Mouse (Mus musculus): ENCODE data around the gene Rabif. TPM values are rescaled to one million over a fixed set of nuclear protein-coding genes. Genes with fewer than 3 reads are reported as not detected.
A peak's percentile ranks its signal among the peaks of the same experiment; 100 is the strongest.

Gene Rabif
- polyA plus RNA-seq, 1 experiment from 2014 or later = 43.7 TPM

DNA sequence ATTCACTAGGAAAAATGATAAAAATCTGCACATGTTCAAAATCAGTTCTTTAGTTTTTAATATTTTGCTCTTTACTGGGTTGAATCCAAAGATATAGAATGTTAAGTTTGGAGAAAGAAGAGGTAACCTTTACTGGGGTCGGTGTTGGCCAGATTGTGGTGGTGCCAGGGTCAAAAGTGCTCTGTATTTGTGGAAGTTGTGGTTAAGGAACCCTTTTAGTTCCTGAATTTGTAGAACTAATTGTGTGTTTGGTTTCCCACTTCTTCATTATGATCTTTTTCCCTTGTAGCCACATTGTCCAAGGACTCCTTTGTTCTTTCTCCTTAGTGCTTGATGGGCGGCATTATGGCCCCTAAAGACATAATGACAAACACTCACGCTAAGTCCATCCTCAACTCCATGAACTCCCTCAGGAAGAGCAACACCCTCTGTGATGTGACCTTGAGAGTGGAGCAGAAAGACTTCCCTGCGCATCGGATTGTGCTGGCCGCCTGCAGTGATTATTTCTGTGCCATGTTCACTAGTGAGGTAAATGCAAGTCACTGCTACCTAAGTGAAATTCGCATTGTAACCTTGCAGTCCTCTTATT lies 36.2 kb upstream of the Rabif start:
- H3K4me2 ChIP-seq (ENCODE audit: low read depth, low read length) = no peak overlapping the region
- H3K4me1 ChIP-seq (ENCODE audit: control insufficient read depth, insufficient read depth, low read length) = no peaks in the 10 kb centered on the region
- ATAC-seq (replicated peaks; ENCODE audit: insufficient number of reproducible peaks, low FRiP score, low TSS enrichment, low read depth) (no peak), DNase-seq (ENCODE audit: low spot score) (no peak)
- H3K9me3 ChIP-seq (replicated peaks; ENCODE audit: control insufficient read depth, low read length) = no peaks in the 10 kb centered on the region
- H3K9ac ChIP-seq (replicated peaks; ENCODE audit: low read length) = no peak overlapping the region
- H3K27ac ChIP-seq (replicated peaks; ENCODE audit: low read depth, low read length) = no peak overlapping the region
- H3K4me3 ChIP-seq (ENCODE audit: low read depth, low read length) = no peak overlapping the region
- WGBS = 94% methylated on average over 7 of the region's 7 CpGs
- no peaks in the 10 kb centered on the region for H3K27me3 ChIP-seq (ENCODE audit: control insufficient read depth, insufficient read depth, low read length)
- no peaks in the 10 kb centered on the region for H3K36me3 ChIP-seq (replicated peaks; ENCODE audit: control insufficient read depth, insufficient read depth, low read depth, low read length)

DNA sequence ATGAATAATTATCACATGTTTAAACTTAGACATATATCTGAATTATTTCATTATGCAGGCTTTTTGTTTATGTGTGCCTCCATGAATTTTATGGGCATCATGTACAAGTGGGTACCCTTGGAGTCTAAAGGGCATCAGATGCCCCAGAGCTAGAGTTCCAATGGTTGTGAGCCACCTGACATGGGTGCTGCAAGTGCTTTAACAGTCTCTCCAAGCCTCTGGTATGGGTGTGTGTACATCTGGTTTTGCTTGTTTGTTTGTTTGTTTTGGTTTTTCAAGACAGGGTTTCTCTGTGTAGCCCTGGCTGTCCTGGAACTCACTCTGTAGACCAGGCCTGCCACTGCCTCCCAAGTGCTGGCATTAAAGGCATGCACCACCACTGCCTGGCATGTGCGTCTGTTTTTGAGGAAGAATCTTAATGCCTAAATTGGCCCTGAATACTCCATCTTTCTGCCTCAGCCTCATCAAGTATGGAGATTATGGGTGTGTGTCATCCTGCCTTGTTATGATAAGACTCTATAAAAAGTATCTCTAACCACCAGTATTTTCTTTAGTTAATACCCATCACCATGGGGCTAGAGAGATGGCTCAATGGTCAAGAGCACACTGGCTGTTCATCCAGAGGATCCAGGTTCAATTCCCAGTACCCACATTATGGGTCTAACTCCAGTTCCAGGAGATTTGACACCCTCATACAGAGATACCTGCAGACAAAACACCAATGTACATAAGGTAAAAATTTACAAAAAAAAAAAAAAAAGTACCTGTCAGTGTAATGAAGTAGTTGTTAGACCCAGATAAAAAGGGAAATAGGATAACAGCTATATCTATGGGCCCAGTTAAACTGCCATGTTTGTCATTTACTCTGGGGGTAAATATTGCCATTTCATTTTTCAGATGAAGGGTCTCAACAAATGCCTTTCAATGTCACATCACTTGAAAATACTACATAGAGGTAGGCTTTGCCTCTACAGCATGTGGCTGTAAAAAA lies 33.9 kb upstream of the Rabif start:
- no peak overlapping the region for H3K4me3 ChIP-seq (ENCODE audit: low read depth, low read length)
- peaks cover 3% of the 10 kb centered on the region for H3K36me3 ChIP-seq (replicated peaks; ENCODE audit: control insufficient read depth, insufficient read depth, low read depth, low read length)
- no peaks in the 10 kb centered on the region for H3K4me1 ChIP-seq (ENCODE audit: control insufficient read depth, insufficient read depth, low read length)
- no peaks in the 10 kb centered on the region for H3K27me3 ChIP-seq (ENCODE audit: control insufficient read depth, insufficient read depth, low read length)
- no peak overlapping the region for H3K9ac ChIP-seq (replicated peaks; ENCODE audit: low read length)
- ATAC-seq (replicated peaks; ENCODE audit: insufficient number of reproducible peaks, low FRiP score, low TSS enrichment, low read depth) = no peak
- no peak for DNase-seq (ENCODE audit: low spot score)
- H3K9me3 ChIP-seq (replicated peaks; ENCODE audit: control insufficient read depth, low read length) = no peaks in the 10 kb centered on the region
- H3K4me2 ChIP-seq (ENCODE audit: low read depth, low read length) = no peak overlapping the region
- WGBS = 95% methylated on average over 1 of the region's 1 CpGs
- H3K27ac ChIP-seq (replicated peaks; ENCODE audit: low read depth, low read length) = no peak overlapping the region

DNA sequence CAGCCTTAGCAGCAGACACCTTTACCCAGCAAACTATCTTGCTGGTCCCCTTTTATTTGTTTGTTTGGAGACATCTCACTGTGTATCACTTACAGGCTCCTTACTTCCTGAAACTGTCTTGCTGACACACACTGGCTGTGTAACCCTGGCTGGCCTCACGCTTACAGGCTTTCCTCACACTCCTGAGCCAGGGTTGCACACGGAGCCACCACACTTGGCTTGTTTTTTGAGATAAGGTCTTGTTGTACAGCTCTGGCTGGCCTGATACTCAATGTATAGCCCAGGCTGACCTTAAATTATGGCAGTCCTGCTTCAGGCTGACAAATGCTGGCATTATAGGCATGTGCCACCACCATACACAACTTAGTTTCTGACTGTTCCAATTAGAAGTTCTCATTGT lies 9.8 kb upstream of the Rabif start:
- Histone ChIP-seq H3K36me3 (replicated peaks; ENCODE audit: control insufficient read depth, insufficient read depth, low read depth, low read length) (no peaks in the 10 kb centered on the region; the same call in 1 of the 2 replicates), H3K27ac (replicated peaks; ENCODE audit: low read depth, low read length) (no peak overlapping the region), H3K9me3 (replicated peaks; ENCODE audit: control insufficient read depth, low read length) (no peaks in the 10 kb centered on the region), H3K27me3 (ENCODE audit: control insufficient read depth, insufficient read depth, low read length) (no peaks in the 10 kb centered on the region), H3K9ac (replicated peaks; ENCODE audit: low read length) (no peak overlapping the region), H3K4me3 (ENCODE audit: low read depth, low read length) (no peak overlapping the region), H3K4me1 (ENCODE audit: control insufficient read depth, insufficient read depth, low read length) (no peaks in the 10 kb centered on the region), H3K4me2 (ENCODE audit: low read depth, low read length) (no peak overlapping the region)
- ATAC-seq (replicated peaks; ENCODE audit: insufficient number of reproducible peaks, low FRiP score, low TSS enrichment, low read depth) (no peak), DNase-seq (ENCODE audit: low spot score) (no peak)
- WGBS = 95% methylated on average over 2 of the region's 2 CpGs

DNA sequence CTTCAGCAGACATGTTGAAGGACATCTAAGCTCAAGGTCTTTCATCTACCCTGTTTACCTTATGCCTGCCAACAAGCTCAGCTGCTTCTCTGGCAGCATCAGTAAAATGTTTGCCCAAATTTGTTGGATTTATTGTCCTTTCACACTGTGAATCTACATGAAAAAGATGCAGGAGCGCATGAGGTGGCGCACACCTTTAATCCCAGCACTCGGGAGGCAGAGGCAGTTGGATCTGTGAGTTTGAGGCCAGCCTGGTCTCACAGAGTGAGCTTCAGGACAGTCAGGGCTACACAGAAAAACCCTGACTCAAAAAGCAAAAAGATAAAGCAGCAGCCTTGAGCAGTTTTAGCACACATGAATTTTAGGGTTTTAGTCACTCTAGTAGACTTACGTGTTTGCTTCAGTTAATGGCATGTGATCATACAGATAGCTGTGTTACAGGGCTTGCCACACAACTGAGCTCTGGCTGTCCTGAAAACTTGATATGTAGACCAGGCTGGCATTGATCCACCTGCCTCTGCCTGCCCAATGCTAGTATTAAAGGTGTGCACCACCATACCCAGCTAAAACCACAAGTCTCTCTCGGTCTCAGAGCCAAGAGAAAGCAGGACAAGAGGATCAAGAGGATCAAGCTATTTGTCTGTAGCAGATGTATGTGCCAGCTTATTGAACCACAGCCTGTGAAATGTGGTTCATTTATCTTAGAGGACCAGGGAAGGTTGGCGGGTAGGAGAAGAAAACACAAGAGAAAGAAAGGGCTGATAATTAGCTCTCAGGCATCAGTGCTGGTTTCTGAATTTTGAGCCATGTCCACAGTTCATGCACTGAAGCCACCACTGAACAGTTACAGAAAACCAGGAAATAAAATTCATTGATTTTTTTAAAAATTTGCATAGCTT lies 3.3 kb upstream of the Rabif start:
- Histone ChIP-seq H3K27me3 (ENCODE audit: control insufficient read depth, insufficient read depth, low read length) (no peaks in the 10 kb centered on the region), H3K36me3 (replicated peaks; ENCODE audit: control insufficient read depth, insufficient read depth, low read depth, low read length) (no peaks in the 10 kb centered on the region; the same call in 1 of the 2 replicates), H3K9ac (replicated peaks; ENCODE audit: low read length) (no peak overlapping the region), H3K4me3 (ENCODE audit: low read depth, low read length) (no peak overlapping the region), H3K4me2 (ENCODE audit: low read depth, low read length) (no peak overlapping the region), H3K4me1 (ENCODE audit: control insufficient read depth, insufficient read depth, low read length) (no peaks in the 10 kb centered on the region), H3K9me3 (replicated peaks; ENCODE audit: control insufficient read depth, low read length) (no peaks in the 10 kb centered on the region), H3K27ac (replicated peaks; ENCODE audit: low read depth, low read length) (no peak overlapping the region)
- DNase-seq (ENCODE audit: low spot score) (no peak), ATAC-seq (replicated peaks; ENCODE audit: insufficient number of reproducible peaks, low FRiP score, low TSS enrichment, low read depth) (no peak)
- 92% methylated on average over 6 of the region's 6 CpGs for WGBS

DNA sequence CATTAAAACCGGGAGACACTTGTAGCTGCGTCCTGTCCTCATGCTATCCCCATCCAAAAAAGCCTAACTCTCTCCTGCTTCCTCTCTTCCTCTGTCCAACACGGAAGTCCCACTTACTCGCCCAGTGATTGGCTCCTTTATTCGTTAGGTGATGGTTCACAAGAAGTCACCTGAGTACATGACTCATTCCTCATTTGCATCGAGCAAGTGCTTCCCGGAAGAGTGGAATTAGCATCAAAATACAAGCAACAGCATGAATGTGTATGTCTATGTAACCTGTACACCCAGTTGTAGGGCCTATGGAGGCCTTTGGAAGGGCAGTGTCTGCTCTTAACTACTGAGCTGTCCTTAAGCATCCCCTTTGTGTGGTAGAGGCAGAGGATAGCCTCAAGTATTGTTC lies 2.2 kb upstream of the Rabif start:
- Histone ChIP-seq H3K4me1 (ENCODE audit: control insufficient read depth, insufficient read depth, low read length) (no peaks in the 10 kb centered on the region), H3K9me3 (replicated peaks; ENCODE audit: control insufficient read depth, low read length) (no peaks in the 10 kb centered on the region), H3K27ac (replicated peaks; ENCODE audit: low read depth, low read length) (no peak overlapping the region), H3K4me2 (ENCODE audit: low read depth, low read length) (no peak overlapping the region), H3K27me3 (ENCODE audit: control insufficient read depth, insufficient read depth, low read length) (no peaks in the 10 kb centered on the region), H3K4me3 (ENCODE audit: low read depth, low read length) (no peak overlapping the region), H3K36me3 (replicated peaks; ENCODE audit: control insufficient read depth, insufficient read depth, low read depth, low read length) (no peaks in the 10 kb centered on the region; the same call in 1 of the 2 replicates), H3K9ac (replicated peaks; ENCODE audit: low read length) (no peak overlapping the region)
- ATAC-seq (replicated peaks; ENCODE audit: insufficient number of reproducible peaks, low FRiP score, low TSS enrichment, low read depth) (no peak), DNase-seq (ENCODE audit: low spot score) (no peak)
- 73% methylated on average over 7 of the region's 7 CpGs for WGBS

DNA sequence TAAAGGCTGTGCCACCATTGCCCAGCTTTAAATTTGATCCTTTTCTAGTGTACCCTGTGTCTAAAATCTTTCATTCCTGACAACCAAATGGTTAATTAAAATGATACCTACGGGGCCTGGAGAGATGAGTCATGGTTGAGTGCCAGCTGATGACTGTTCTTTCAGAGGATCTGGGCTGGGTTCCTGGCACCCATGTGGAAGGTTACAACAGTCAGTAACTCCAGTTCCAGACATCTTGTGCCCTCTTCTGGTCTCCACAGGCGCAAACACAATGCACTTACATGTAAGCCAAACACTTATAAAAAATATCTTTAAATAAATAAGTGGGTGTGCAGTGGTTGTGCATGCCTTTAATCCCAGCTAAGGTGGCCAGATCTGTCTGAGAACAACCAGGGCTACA lies 952 bp upstream of the Rabif start:
- no peak overlapping the region for H3K9ac ChIP-seq (replicated peaks; ENCODE audit: low read length)
- ATAC-seq (replicated peaks; ENCODE audit: insufficient number of reproducible peaks, low FRiP score, low TSS enrichment, low read depth) (no peak), DNase-seq (ENCODE audit: low spot score) (no peak)
- no peaks in the 10 kb centered on the region for H3K27me3 ChIP-seq (ENCODE audit: control insufficient read depth, insufficient read depth, low read length)
- no peak overlapping the region; the same call in 1 of the 2 replicates for H3K4me2 ChIP-seq (ENCODE audit: low read depth, low read length)
- no peaks in the 10 kb centered on the region; the same call in 1 of the 2 replicates for H3K36me3 ChIP-seq (replicated peaks; ENCODE audit: control insufficient read depth, insufficient read depth, low read depth, low read length)
- no peaks in the 10 kb centered on the region for H3K4me1 ChIP-seq (ENCODE audit: control insufficient read depth, insufficient read depth, low read length)
- no peak overlapping the region; the same call in 1 of the 2 replicates for H3K4me3 ChIP-seq (ENCODE audit: low read depth, low read length)
- no peak overlapping the region for H3K27ac ChIP-seq (replicated peaks; ENCODE audit: low read depth, low read length)
- no peaks in the 10 kb centered on the region for H3K9me3 ChIP-seq (replicated peaks; ENCODE audit: control insufficient read depth, low read length)
- 78% methylated on average over 2 of the region's 2 CpGs for WGBS

DNA sequence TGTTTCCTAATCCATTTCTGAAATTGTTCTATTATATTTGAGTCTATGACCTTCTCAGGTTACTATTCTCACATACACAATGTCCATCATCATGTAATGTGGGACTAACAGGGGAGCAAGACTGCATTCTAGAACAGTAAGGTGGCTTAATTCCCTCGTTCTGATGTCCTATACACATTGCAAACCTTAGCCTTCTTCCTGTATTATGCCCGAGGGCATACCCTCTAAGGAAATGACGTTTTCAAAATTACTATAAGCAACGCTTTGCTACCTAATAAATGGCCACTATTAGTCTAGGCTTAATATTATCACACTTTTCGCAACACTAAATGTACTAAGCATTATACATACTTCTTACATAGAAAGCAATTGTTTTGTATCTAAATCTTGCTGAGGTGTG lies 492 bp upstream of the Rabif start:
- DNase-seq (ENCODE audit: low spot score) (peak; percentile 6), ATAC-seq (replicated peaks; ENCODE audit: insufficient number of reproducible peaks, low FRiP score, low TSS enrichment, low read depth) (no peak)
- Histone ChIP-seq H3K9me3 (replicated peaks; ENCODE audit: control insufficient read depth, low read length) (no peaks in the 10 kb centered on the region), H3K4me2 (ENCODE audit: low read depth, low read length) (peak overlapping the region; percentile 66), H3K9ac (replicated peaks; ENCODE audit: low read length) (peak overlapping the region; percentile 43), H3K4me1 (ENCODE audit: control insufficient read depth, insufficient read depth, low read length) (no peaks in the 10 kb centered on the region), H3K27me3 (ENCODE audit: control insufficient read depth, insufficient read depth, low read length) (no peaks in the 10 kb centered on the region), H3K36me3 (replicated peaks; ENCODE audit: control insufficient read depth, insufficient read depth, low read depth, low read length) (no peaks in the 10 kb centered on the region; the same call in 1 of the 2 replicates), H3K27ac (replicated peaks; ENCODE audit: low read depth, low read length) (no peak overlapping the region; the same call in 1 of the 2 replicates), H3K4me3 (ENCODE audit: low read depth, low read length) (peak overlapping the region; percentile 59)
- WGBS = 27% methylated on average over 5 of the region's 5 CpGs
